Mouse (Mus musculus) erythroblast, embryonic 14.5 days (primary cell): ENCODE measurements around the gene Ppp2ca.
"Not testable (repeated sequence)": the region's sequence is repeated elsewhere in the genome, so short reads cannot be mapped to it uniquely, and the experiment has no call there.

Source experiments
- GATA1 ChIP-seq: IDR thresholded peaks from 2 replicates; pipeline ENCODE4 v1.6.1; 2012; ENCODE audit warnings: low read length, inconsistent platforms, mixed read lengths
- TAL1 ChIP-seq: IDR thresholded peaks from 3 replicates; pipeline ENCODE4 v1.6.1; 2012; ENCODE audit warnings: low read length, inconsistent platforms, mixed read lengths

- not testable (repeated sequence) for TF ChIP-seq GATA1, TAL1
These were observed 46.9 kb downstream of the Ppp2ca start, which contains the start of gene Olfr1373 for GRCm38 (mm10) chr11:52145428-52145827.
